Mouse (Mus musculus): Measurements from ENCODE around the gene Cep55. TPM values are rescaled to one million over a fixed set of nuclear protein-coding genes. Genes with fewer than 3 reads are reported as not detected.

Cep55 gene
- not detected for total RNA-seq (2021)
- long read RNA-seq, experiment 1: 0 reads
- long read RNA-seq, experiment 2: 0 reads

DNA sequence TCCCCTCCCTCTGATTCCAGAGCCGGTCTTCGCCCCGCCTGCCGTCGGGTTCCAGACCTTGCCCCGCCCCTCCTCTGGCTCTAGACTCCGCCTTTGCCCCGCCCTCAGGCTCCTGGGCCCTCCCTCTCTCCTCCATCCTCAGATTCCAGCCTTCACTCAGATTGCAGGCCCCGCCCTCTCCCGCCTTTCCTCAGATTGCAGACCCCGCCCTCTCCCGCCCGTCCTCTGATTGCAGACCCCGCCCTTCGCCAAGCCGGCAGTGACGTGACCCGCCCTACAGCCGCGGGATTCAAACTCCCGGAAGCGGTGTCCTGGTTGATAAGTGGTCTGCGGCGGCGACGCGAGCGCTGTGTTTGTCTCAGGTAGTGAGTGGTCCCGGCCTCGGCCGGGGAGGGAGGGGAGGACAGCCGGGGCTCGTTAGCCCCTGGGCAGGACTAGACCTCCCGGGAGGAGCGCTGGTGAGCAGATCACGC, at the start of gene Cep55:
Cep55 (plus strand) TSS at position 292 of the 473 bp plus-strand sequence.
- DNase-seq (ENCODE audit: low spot score): peak; percentile 96

DNA sequence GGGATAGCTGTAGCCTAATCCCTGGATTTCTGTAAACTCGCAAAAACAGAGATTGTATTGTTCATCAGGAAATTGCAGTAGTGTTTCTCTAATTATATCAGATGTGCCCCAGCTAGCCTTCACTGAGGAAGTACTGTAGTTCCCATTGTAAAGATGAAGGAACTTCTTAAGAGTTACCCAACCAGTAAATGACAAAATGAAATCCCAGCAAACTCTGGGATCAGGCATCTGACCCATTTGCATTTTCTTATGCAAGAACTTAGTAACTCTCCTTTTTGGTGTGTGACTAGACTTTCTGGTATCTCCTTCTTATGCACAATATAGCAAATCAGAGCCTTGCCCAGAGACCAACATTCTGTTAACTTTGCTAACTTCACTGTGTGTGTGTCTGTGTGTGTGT, 43.4 kb upstream of the Cep55 start:
- DNase-seq (ENCODE audit: low spot score): no peak

DNA sequence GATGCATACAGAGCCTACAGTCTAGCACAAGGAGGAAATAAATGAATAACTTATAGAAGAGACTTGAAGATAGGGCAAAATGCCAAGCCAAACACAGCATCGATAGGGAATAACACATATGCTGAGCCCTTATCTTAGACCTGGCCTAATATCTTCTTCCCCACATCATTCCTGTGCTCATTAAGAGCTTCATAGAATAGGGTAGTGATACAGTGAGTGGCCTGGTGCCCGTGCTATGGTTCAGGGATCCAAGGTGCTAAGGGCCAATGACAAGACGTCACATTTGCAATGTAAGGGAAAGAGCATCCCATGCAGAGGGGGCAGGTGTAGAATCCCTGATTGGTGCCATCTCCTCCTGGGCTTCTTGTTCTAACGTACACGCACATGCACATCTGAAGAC, 40.4 kb upstream of the Cep55 start:
- DNase-seq (ENCODE audit: low spot score): no peak

DNA sequence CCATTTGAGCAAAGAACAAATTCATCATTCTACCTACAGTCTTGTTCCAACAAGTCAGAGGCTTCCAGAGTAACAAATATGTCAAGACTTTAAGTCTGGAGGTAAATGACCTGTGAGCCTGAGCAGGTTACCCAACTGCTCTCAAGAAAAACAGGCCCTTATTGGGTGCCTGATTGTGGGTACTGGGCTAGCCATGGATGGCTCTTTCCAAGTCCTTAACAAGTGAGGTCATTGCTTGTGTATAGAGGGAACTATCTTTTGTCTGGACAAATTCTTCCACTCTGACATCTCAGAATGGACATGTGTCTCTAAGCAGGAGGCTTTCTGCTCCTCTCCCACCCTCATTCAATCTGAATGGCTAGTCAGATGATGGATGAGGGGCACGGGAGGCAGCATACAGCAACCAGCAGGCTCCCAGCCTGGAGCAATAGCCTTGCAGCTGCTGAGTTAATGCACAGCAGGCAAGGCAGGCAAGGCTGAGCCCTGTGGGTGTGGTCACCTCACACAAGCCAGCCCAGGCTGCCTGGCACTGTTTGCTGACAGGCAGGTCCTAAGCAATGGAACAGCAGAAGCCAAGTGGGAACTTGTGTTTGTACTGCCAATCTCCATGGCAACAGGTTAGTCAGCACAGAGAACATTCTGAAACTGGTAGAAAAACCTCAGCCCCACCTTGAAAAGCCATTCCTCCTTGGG, 39.5 kb upstream of the Cep55 start:
- DNase-seq (ENCODE audit: low spot score): peak; percentile 78

DNA sequence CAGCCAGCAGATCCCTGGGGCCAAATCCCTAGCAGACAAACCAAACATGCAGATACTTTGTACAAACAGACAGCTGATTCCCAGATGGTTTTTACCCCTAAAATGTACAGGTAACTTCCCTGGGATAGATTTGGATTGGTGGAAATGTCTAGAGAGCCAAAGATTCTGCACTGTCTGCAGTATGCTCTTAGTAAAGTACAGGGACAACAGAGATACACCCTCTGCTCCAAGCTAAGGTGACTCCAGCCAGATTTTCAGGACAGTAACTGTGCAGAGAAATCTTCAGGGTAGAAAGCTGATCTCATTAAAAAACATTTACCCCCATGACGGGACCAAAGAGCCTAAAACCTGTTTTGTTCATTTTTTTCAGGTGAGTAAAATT, 38.9 kb upstream of the Cep55 start:
- no peak for DNase-seq (ENCODE audit: low spot score)

DNA sequence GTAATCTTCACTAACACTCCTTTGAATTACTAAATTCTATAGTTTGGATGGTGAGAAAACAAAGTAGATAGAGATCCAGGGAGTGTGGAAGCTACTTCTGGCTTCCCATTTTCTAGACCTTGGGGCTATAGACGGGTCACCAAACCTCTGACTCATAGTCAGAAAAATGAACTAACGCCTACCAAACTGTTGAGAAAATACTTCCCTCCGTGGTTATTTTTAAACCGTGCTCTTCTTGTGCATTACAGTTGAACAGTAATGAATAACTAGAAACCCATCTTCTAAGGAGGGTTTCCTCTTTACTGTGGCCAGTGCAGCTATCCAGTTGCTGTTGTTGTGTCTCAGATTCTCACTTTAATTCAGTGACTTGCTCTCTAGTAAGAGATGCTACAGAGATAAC, 32.1 kb upstream of the Cep55 start:
- no peak for DNase-seq (ENCODE audit: low spot score)

DNA sequence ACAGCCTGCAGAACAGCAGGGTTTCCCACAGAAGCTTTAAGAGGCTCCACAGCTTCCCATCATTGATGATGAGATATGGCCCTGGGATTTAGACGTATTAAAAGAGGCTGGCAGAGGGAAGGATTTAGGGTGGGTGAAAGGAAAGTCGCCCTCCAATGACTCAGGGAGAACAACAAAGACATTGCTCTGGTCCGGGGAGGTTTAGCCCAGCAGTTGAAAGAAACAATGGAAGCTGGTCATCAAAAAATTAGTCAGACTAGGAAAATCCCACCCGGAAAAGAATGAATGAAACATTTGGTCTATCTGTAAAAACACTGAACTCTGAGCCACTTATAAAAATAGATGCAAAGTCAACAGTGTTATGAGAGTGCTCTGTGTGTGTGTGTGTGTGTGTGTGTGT, 31.2 kb upstream of the Cep55 start:
- no peak for DNase-seq (ENCODE audit: low spot score)

DNA sequence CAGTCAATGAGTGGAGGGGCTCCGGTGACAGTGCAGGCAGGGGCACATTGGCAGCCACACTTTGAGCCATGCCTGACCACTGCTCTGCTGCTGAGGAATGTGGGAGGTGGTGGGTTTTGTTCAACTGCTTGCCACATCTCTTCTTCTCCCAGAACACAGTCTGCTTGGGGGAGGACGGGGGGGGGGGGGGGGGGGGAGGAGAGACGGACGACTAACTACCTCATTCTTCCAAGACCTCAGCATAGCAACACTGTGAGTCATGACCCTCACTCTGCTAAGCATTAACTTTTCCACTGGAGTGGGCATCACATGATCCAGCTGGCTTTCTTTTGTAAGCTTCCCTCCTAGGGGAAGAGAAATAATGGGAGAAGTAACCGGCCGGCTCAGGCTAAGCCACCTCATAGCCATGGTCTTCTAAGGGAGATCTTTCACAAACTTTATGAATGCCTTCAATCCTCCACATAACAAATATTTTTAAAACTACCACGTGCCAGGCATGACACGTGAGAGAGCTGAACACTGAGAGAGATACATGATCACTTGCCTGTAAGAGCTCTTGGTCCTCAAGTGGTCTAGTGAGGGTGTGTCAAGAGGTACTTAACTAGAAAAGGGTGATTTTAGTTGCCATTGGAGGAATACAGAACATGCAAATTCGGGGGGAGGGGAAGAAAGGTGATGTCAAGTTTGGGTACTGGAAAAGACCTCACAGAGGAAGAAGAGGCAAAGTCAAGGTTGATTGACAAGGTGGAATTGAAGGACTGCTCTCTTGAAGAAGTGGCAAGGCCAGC, 29.4 kb upstream of the Cep55 start:
- DNase-seq (ENCODE audit: low spot score): peak; percentile 57

DNA sequence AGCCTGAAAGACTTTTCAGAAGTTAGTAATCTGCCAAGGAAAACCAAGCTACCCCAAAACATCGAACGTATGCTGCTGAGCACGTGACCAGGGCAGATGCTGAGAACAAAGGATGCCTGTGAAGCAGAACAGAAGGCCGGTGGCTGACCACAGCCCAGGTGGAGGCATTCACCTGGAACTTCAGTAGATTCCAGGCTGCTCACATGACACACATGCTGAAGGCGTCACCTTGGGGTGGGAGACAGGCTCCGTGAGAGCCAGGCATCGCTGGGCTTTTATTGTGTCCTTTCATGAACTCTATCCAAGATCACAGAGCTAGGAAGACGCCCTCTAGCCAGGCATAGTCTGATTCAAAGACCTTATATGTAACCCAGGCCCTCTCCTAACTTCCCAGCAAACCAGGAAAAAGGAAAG, 28.6 kb upstream of the Cep55 start:
- no peak for DNase-seq (ENCODE audit: low spot score)

DNA sequence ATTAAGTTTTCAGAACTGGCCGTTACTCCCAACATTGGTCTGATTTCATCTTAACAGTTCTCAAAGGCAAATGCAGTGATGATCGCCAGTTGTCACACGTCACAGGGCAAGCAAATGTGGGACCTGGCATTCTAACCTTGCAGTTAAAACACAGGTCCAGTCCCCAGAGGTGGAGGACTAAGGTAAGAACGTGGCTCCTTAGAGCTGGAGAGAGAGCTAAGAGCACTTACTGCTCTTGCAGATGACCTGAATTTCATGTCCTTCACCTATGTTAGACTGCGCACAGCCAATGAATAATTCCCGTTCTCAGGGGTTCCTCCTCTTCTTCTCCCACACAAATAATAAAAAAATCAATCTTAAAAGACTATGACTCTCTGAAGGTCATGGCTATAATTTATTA, 27.4 kb upstream of the Cep55 start:
- DNase-seq (ENCODE audit: low spot score): no peak

DNA sequence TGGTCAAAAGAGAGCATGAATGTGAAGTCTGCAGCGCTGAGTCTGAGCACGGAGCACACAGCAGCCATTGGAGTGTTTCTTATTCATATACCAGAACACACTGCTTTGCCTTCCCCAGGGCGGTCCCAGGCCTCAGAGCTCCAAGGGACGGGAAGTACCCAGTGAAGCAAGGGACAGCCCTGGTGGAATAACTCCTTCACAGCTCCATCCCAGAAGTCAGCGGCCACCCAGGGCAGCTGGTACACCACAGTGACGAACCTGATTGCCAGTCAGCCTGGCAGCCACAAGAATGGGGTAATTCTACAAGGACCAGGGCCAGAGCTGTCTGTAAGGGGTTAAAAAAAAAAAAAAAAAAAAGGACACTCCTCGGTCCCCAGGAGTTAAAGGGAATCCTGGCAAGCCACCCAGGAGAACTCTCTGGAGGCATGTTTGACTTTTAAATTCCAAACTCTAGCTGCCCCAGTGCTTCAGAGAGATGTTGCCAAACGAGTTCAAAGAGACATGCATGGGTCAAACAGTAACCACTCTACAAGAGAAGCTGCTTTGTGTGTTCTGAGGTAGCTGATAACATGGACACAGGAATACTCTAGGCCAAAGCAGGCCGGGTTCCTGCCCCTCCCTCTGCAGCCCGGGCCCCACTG, 26.8 kb upstream of the Cep55 start:
- peak; percentile 40 for DNase-seq (ENCODE audit: low spot score)

DNA sequence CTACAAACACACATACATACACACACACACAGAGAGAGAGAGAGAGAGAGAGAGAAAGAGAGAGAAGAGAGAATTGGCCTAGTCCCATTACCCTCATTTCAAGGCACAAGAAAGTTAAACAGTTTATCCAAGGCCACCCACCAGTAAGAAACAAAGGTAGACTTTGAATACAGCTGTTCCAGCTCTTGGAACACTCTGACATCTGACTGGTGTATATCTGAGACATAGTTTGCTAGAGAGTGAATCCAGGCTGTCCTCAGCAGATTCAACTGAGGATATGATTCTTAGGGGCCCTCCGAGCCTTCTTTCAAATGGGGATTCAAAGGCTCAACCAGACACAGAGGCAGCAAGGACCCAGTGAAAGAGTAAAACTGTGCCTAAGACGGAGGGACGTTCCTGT, 25.5 kb upstream of the Cep55 start:
- DNase-seq (ENCODE audit: low spot score): no peak

DNA sequence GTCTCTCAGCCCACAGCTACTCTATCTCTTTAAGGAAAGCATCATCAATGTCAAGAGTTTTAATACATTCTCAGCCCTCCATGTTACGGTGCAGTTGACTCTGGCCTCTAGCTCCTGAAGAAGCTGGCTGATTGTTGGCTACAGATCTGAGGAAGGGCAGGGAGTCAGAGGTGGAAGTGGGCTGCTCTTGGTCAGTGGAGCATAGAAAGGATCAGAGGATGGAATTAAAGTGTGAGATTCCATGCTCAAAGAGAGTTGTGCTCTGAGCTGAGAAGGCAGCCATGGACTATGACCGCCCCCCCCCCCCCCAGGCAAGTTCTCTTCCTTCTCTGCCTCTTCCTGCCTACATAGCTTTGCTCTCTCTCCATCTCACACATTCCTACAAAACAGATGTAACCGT, 24.9 kb upstream of the Cep55 start:
- DNase-seq (ENCODE audit: low spot score): no peak

DNA sequence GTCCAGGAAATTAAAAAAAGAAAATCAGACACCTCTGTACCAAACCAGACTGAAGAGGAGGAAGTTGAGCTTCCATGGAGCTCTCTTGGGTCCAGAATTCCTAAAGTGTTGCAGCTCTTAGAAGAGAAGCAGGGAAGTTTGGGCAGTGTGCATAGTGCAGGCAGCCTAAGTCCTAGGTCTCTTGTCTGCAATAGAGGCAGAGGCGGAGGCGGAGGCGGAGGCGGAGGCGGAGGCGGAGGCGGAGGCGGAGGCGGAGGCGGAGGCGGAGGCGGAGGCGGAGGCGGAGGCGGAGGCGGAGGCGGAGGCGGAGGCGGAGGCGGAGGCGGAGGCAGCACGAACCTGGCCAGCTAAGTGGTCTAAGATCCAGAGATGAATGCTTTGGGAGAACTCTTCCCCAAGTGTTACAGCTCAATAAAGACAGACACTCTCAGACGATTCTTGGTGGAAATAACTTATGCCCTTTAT, 24.1 kb upstream of the Cep55 start:
- peak; percentile 51 for DNase-seq (ENCODE audit: low spot score)

DNA sequence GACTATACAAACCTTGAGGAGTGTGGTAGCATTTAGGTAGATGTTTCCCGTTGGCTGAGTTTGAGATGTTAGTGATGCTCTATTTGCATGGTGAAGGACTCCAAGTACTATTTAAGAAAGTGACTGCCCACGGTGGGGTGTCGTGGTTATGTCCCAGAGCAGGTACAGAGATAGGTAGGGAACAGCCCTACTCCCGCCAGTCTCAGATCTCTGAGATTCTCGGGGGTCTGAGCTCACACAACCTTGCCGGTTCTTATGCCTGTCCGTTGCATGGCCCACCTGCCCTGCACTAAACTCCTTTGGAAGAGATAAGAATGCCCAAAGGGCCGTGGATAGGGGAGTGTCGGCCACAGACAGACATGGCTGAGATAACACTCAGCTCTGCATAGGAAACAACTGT, 23.7 kb upstream of the Cep55 start:
- no peak for DNase-seq (ENCODE audit: low spot score)

DNA sequence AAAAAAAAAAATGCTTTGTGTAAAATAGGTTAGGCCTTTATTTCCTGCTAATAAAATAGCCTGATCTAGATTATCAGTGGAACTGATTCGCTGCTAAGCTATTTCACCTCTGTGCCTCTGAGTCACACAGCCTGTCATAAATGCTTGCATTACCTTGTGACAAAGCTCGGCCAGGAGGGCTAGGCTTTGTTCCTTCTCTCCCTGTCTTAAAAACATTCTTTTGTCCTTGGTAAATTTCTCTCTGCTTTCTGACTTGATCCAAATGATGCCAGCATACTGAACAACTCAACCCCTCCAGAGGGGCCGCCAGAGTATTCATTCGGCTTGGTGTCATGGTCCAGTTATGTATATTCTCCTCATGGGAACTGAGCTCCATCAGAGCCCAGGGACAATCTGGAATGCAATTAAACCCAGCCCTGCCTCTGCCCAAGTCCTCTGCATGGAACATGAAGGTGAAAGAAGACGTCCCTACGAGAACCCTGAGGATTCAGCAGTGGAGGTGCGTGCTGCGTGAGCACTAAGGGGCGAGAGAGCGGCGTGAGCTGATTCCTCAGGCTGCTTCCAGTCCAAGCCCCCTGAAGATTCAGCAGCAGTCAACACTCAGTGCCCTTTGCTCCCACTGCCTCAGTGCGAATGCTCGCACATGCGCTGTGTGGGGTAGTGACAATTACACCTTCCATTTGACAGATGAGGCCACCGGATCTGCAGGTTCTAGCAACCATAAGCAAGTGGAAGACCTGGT, 21.6 kb upstream of the Cep55 start:
- no peak for DNase-seq (ENCODE audit: low spot score)

DNA sequence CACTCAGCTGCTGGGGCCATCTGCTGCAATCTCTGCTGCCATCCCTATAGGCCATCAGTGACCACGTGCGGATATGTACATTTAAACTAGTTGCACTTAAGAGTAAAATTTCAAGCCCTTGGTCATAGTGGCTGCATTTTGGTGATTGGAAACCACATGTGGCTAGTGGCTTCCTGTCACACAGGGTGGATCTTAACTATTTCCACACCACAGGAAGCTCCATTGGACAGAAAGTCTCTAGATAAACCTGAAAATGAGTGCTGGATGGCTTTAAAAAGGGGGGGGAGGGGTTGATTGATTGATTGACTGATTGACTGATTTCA, 21.1 kb upstream of the Cep55 start:
- DNase-seq (ENCODE audit: low spot score): no peak

DNA sequence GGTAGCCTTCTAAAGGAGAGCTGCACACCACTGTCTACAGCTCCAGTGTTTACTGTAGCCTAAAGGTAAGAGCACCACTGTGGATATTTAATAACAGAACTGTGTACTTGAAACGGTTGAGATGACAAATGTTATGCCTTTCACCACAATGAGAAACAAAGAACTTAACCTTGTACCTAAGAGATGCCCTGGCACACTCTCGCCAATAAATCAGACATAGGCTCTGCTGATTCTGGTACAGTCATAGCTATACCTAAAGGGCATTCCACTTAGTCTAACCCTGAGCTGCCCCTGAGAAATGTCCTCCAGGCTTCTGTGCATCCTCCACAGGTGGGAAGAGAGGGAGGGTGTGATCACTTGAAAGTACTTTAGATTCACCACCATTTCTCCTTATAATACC, 20.1 kb upstream of the Cep55 start:
- no peak for DNase-seq (ENCODE audit: low spot score)

DNA sequence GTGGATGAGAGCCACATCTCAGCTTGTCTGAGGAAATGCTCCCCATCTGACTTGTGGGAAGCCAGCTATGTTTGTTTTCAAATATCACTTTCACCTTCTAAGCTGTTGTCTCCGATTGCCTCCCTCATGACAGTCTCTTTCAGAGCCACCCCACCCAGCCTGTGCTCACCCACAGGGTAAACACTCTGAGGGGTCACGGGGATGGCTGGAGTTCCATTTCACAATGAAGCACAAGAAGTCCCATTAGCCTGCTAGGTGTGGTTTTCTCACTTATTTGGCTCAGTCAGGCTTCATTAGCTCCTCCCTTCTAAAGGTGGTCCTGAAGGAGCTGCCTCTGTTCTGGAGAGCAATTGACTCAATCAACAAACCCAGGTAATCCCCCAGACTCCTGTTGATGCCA, 19.0 kb upstream of the Cep55 start:
- no peak for DNase-seq (ENCODE audit: low spot score)

DNA sequence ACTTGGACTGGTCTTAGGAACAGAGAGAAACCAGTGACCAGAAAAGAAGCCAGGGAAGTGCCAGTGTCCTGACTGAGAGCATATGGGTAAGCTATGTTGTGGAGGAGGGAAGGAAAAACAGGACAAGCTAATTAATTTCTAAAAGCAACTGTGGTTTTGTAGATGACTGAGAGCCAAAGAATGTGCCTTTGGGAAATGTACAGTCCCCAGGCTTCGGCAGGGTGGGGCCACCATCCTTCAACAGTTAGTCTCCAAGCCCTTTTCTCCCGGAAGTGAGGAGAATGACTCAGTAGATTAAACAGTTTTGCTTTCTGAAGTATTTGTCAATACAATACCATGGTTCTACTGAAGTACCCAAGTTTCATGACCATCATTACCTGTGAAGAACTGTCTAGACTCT, 16.5 kb upstream of the Cep55 start:
- no peak for DNase-seq (ENCODE audit: low spot score)

DNA sequence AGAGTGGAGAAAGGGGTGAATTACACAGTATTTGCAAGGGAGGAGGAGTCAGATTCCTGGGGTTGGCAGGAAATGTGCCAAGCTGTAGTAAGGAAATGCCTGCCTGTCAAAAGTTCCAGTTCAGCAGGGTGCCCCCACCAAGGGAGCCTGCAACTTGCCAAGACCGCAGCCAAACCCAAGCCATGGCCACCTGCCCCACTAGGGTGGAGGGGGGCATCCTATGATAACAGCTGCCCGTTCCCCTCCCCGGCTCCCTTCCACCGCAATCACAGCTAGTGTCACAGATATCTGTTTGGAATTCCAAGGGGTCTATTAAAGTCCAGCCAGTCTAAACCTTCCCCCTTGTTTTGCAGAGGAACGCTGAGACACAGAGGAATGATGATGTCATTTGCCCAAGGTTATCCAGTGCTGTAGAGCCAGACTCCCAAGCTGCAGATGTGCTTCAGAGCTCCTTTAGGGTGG, 12.5 kb upstream of the Cep55 start:
- DNase-seq (ENCODE audit: low spot score): no peak

Data from gastrocnemius, adult 18-20 months (tissue).